Mouse (Mus musculus) megakaryocyte progenitor cell, adult 5-6 weeks (primary cell): Measurements from ENCODE around the gene Cyp4b1. TPM values are rescaled to one million over a fixed set of nuclear protein-coding genes. Genes with fewer than 3 reads are reported as not detected.

Source experiments
- total RNA-seq, 2 experiments: library from RNA; stranded (forward) in 1 of 2; stranded (reverse) in 1 of 2; fragments of 157-497, 149-512 nt in 1 of 2; fragments of 200-1000 nt in 1 of 2; gene quantifications; 2 replicates each; pipeline versions ENCODE4 v1.2.3 to v1.2.4; 2015 to 2017

Cyp4b1 gene
- total RNA-seq, 2 experiments from 2014 or later, result not detected

Other genes with a start within 250 kb of the Cyp4b1 start
- gene Cyp4a12b, start 236.1 kb downstream of the Cyp4b1 start, total RNA-seq (2015), result not detected in 2 replicates
- not detected in 2 replicates for gene Cyp4a12b, start 236.1 kb downstream of the Cyp4b1 start, total RNA-seq (2017)
- gene Cyp4a30b, start 195.1 kb downstream of the Cyp4b1 start, total RNA-seq (2015), result not detected in 2 replicates
- gene Cyp4a30b, start 195.1 kb downstream of the Cyp4b1 start, total RNA-seq (2017), result not detected in 2 replicates
- gene Cyp4a14, start 151.6 kb downstream of the Cyp4b1 start, total RNA-seq (2015), result not detected in 2 replicates
- gene Cyp4a14, start 151.6 kb downstream of the Cyp4b1 start, total RNA-seq (2017), result not detected in 2 replicates
- not detected in 2 replicates for gene Cyp4a10, start 129.5 kb downstream of the Cyp4b1 start, total RNA-seq (2015)
- gene Cyp4a10, start 129.5 kb downstream of the Cyp4b1 start, total RNA-seq (2017), result not detected in 2 replicates
- not detected in 2 replicates for gene Cyp4a31, start 84.1 kb downstream of the Cyp4b1 start, total RNA-seq (2015)
- not detected in 2 replicates for gene Cyp4a31, start 84.1 kb downstream of the Cyp4b1 start, total RNA-seq (2017)
- not detected in 2 replicates for gene Cyp4a32, start 46.8 kb downstream of the Cyp4b1 start, total RNA-seq (2015)
- not detected in 2 replicates for gene Cyp4a32, start 46.8 kb downstream of the Cyp4b1 start, total RNA-seq (2017)
- gene Efcab14, start 90.0 kb upstream of the Cyp4b1 start, total RNA-seq (2015), result 59.8 and 64.1 TPM in 2 replicates
- gene Efcab14, start 90.0 kb upstream of the Cyp4b1 start, total RNA-seq (2017), result 19.9 and 32.8 TPM in 2 replicates
- gene Tex38, start 133.3 kb upstream of the Cyp4b1 start, total RNA-seq (2015), result not detected in 2 replicates
- not detected in 2 replicates for gene Tex38, start 133.3 kb upstream of the Cyp4b1 start, total RNA-seq (2017)
- 32.1 and 33.7 TPM in 2 replicates for gene Atpaf1, start 137.1 kb upstream of the Cyp4b1 start, total RNA-seq (2015)
- 11.5 and 21.2 TPM in 2 replicates for gene Atpaf1, start 137.1 kb upstream of the Cyp4b1 start, total RNA-seq (2017)
- gene Mob3c, start 180.4 kb upstream of the Cyp4b1 start, total RNA-seq (2015), result 2.3 and 3.9 TPM in 2 replicates
- 4.4 and 7.2 TPM in 2 replicates for gene Mob3c, start 180.4 kb upstream of the Cyp4b1 start, total RNA-seq (2017)
- gene Mknk1, start 191.5 kb upstream of the Cyp4b1 start, total RNA-seq (2015), result 13.3 and 16.9 TPM in 2 replicates
- 48.3 and 55.5 TPM in 2 replicates for gene Mknk1, start 191.5 kb upstream of the Cyp4b1 start, total RNA-seq (2017)
- gene Kncn, start 236.7 kb upstream of the Cyp4b1 start, total RNA-seq (2015), result 0.12 TPM in 1 of 2 replicates, not detected in the other
- gene Kncn, start 236.7 kb upstream of the Cyp4b1 start, total RNA-seq (2017), result 0.24 TPM in 1 of 2 replicates, not detected in the other
- not detected in 2 replicates for gene 6430628N08Rik, start 242.9 kb upstream of the Cyp4b1 start, total RNA-seq (2015)
- gene 6430628N08Rik, start 242.9 kb upstream of the Cyp4b1 start, total RNA-seq (2017), result not detected in 2 replicates